23 mouse cellular contexts compared by ENCODE assay signal in genomic region chr4:105690716-105691115, GRCm38 (mm10).
A peak's percentile ranks its signal among the peaks of the same experiment; 100 is the strongest.
DNase-seq lines count a peak whose midpoint lies in the region; ATAC-seq and TF ChIP-seq lines count a peak whose summit lies in the region.
"Had no signal": no experiment of that assay in that cellular context is flagged by ENCODE, and none has a peak within 500 bp of the region (broad histone marks: within the 10 kb centered on the region; RNA-seq: fewer than 3 reads in every experiment).

No protein-coding gene starts in this region.

- no peak overlapping the region for H3K4me3 ChIP-seq in embryonic facial prominence, embryonic 14.5 days (ENCODE audit: low read depth, low read length)
- no peak overlapping the region for H3K4me3 ChIP-seq in embryonic facial prominence, embryonic 10.5 days
- peak overlapping the region; percentile 21 for H3K4me3 ChIP-seq in megakaryocyte, embryonic 14.5 days (replicated peaks)
- no peak overlapping the region for H3K4me3 ChIP-seq in myocyte
- no peak overlapping the region for H3K4me3 ChIP-seq in hindbrain, postnatal 0 days (ENCODE audit: low read length)
- H3K4me3 ChIP-seq: embryonic facial prominence, embryonic 13.5 days; forebrain, embryonic 13.5 days; forebrain, embryonic 15.5 days had no signal

- H3K27ac ChIP-seq in embryonic facial prominence, embryonic 14.5 days (replicated peaks; ENCODE audit: low read depth, low read length), result 0 out of 2 replicates have a peak overlapping the region, but pooled peaks have one; percentile 1
- no peak overlapping the region for H3K27ac ChIP-seq in embryonic facial prominence, embryonic 10.5 days (replicated peaks)
- H3K27ac ChIP-seq in hindbrain, postnatal 0 days, result no peak overlapping the region
- H3K27ac ChIP-seq: embryonic facial prominence, embryonic 13.5 days; forebrain, embryonic 13.5 days; forebrain, embryonic 15.5 days had no signal

- H3K9me3 ChIP-seq in embryonic facial prominence, embryonic 14.5 days (ENCODE audit: control insufficient read depth, low read length), result no peaks in the 10 kb centered on the region
- no peaks in the 10 kb centered on the region for H3K9me3 ChIP-seq in embryonic facial prominence, embryonic 10.5 days
- H3K9me3 ChIP-seq in megakaryocyte, embryonic 14.5 days, result no peaks in the 10 kb centered on the region
- no peaks in the 10 kb centered on the region for H3K9me3 ChIP-seq in hindbrain, postnatal 0 days (ENCODE audit: low read length)
- H3K9me3 ChIP-seq: embryonic facial prominence, embryonic 13.5 days; forebrain, embryonic 13.5 days; forebrain, embryonic 15.5 days had no signal

- no peak for TF ChIP-seq CTCF in hindbrain, postnatal 0 days (IDR thresholded peaks at IDR 0.05; ENCODE audit: low read depth)

- WGBS in embryonic facial prominence, embryonic 14.5 days, result 44% methylated on average over 3 of the region's 3 CpGs
- WGBS in embryonic facial prominence, embryonic 10.5 days, result 67% methylated on average over 3 of the region's 3 CpGs
- 43% methylated on average over 3 of the region's 3 CpGs for WGBS in hindbrain, postnatal 0 days

- no peak for DNase-seq in embryonic facial prominence, embryonic 14.5 days (ENCODE audit: low spot score)
- no peak for DNase-seq in embryonic facial prominence, embryonic 10.5 days (ENCODE audit: low spot score)
- DNase-seq in ZHBTc4 (ENCODE audit: low read depth, low spot score), result peak; percentile 71
- no peak for DNase-seq in testis, postnatal 10 days (ENCODE audit: low spot score)
- DNase-seq in hindbrain, postnatal 0 days (ENCODE audit: low spot score), result no peak
- DNase-seq: adrenal gland, adult 2 months; adrenal gland, postnatal 10 days; adrenal gland, postnatal 25 days; B cell, adult 2 months; cerebellum, adult 11 months; cerebellum, adult 18-20 months; cerebellum, adult 8-10 months; cerebellum, adult 9-11 months; cerebellum, postnatal 14 days; cerebellum, postnatal 36 days; forebrain, postnatal 0 days had no signal

- no peak overlapping the region for H3ac ChIP-seq in myocyte (ENCODE audit: control insufficient read depth, insufficient read length)

- no peaks in the 10 kb centered on the region for H3K36me3 ChIP-seq in embryonic facial prominence, embryonic 14.5 days (ENCODE audit: control insufficient read depth, insufficient read depth, low read length)
- H3K36me3 ChIP-seq in embryonic facial prominence, embryonic 10.5 days (replicated peaks), result no peaks in the 10 kb centered on the region
- no peaks in the 10 kb centered on the region for H3K36me3 ChIP-seq in megakaryocyte, embryonic 14.5 days (replicated peaks; ENCODE audit: low read length)
- H3K36me3 ChIP-seq in myocyte (ENCODE audit: control insufficient read depth, insufficient read depth), result no peaks in the 10 kb centered on the region
- H3K36me3 ChIP-seq in hindbrain, postnatal 0 days (ENCODE audit: insufficient read depth, low read length), result no peaks in the 10 kb centered on the region
- H3K36me3 ChIP-seq: embryonic facial prominence, embryonic 13.5 days; forebrain, embryonic 15.5 days had no signal

- no peaks in the 10 kb centered on the region for H3K27me3 ChIP-seq in embryonic facial prominence, embryonic 14.5 days (replicated peaks; ENCODE audit: control insufficient read depth, insufficient read depth, low read length)
- no peaks in the 10 kb centered on the region for H3K27me3 ChIP-seq in embryonic facial prominence, embryonic 10.5 days (replicated peaks; ENCODE audit: low read depth, poor library complexity, severe bottlenecking)
- H3K27me3 ChIP-seq in megakaryocyte, embryonic 14.5 days (replicated peaks), result peaks cover 14% of the 10 kb centered on the region
- H3K27me3 ChIP-seq in myocyte (ENCODE audit: control insufficient read depth, insufficient read depth, insufficient read length), result no peaks in the 10 kb centered on the region
- no peaks in the 10 kb centered on the region for H3K27me3 ChIP-seq in hindbrain, postnatal 0 days (ENCODE audit: insufficient read depth, low read length)
- H3K27me3 ChIP-seq: embryonic facial prominence, embryonic 13.5 days; forebrain, embryonic 13.5 days; forebrain, embryonic 15.5 days had no signal

- no peaks in the 10 kb centered on the region for H3K79me2 ChIP-seq in myocyte (ENCODE audit: control insufficient read depth, insufficient read depth)

- H3K4me1 ChIP-seq in embryonic facial prominence, embryonic 14.5 days (ENCODE audit: control insufficient read depth, insufficient read depth, low read length), result peaks cover 15% of the 10 kb centered on the region; the same call in 1 of the 2 replicates
- H3K4me1 ChIP-seq in embryonic facial prominence, embryonic 10.5 days, result peaks cover 17% of the 10 kb centered on the region
- peaks cover 24% of the 10 kb centered on the region for H3K4me1 ChIP-seq in megakaryocyte, embryonic 14.5 days
- no peaks in the 10 kb centered on the region for H3K4me1 ChIP-seq in hindbrain, postnatal 0 days (ENCODE audit: insufficient read depth, low read length)
- H3K4me1 ChIP-seq: forebrain, embryonic 13.5 days; forebrain, embryonic 15.5 days had no signal

- no peak overlapping the region for H3K4me2 ChIP-seq in embryonic facial prominence, embryonic 14.5 days (ENCODE audit: low read depth, low read length)
- peak overlapping the region; percentile 25 for H3K4me2 ChIP-seq in myocyte (ENCODE audit: low read depth)
- H3K4me2 ChIP-seq in hindbrain, postnatal 0 days (ENCODE audit: low read depth, low read length), result no peak overlapping the region
- H3K4me2 ChIP-seq: embryonic facial prominence, embryonic 13.5 days; forebrain, embryonic 13.5 days; forebrain, embryonic 15.5 days had no signal

- no peak overlapping the region for H3K9ac ChIP-seq in embryonic facial prominence, embryonic 14.5 days (ENCODE audit: low read depth, low read length)
- H3K9ac ChIP-seq in hindbrain, postnatal 0 days (replicated peaks; ENCODE audit: low read length), result no peak overlapping the region
- H3K9ac ChIP-seq: embryonic facial prominence, embryonic 13.5 days; forebrain, embryonic 13.5 days; forebrain, embryonic 15.5 days; forebrain, postnatal 0 days had no signal

- no peak for ATAC-seq in embryonic facial prominence, embryonic 14.5 days (ENCODE audit: low read depth)
- ATAC-seq in megakaryocyte, adult 5-6 weeks (ENCODE audit: poor library complexity, severe bottlenecking), result no peak
- ATAC-seq in hindbrain, postnatal 0 days, result no peak
- ATAC-seq: CD4-positive, CD25-positive, alpha-beta regulatory T cell, adult 4 months; forebrain, embryonic 13.5 days; forebrain, embryonic 15.5 days; forebrain, postnatal 0 days had no signal

- TF ChIP-seq POLR2A in myocyte (IDR thresholded peaks at IDR 0.05; ENCODE audit: insufficient read length, low read depth), result no peak

TF ChIP-seq in myocyte, 11 proteins besides CTCF, POLR2A, EP300 and RAD21:
- TF ChIP-seq USF1 (IDR thresholded peaks at IDR 0.05; ENCODE audit: low read depth) (no peak), POLR2AphosphoS2 (IDR thresholded peaks at IDR 0.05; ENCODE audit: insufficient read length, low read depth) (no peak), CEBPB (IDR thresholded peaks at IDR 0.05; ENCODE audit: insufficient read depth, poor library complexity, severe bottlenecking) (no peak), E2F4 (IDR thresholded peaks at IDR 0.05; ENCODE audit: insufficient read depth) (no peak), MAX (IDR thresholded peaks at IDR 0.05; ENCODE audit: low read depth) (no peak), MYOG (IDR thresholded peaks at IDR 0.05; ENCODE audit: control insufficient read depth in 1 of 3, insufficient read depth in 1 of 3, insufficient read length in 2 of 3, low read depth in 2 of 3) (no peak), SRF (IDR thresholded peaks at IDR 0.05; ENCODE audit: control insufficient read depth, insufficient read length, low read depth) (no peak), MYOD1 (IDR thresholded peaks at IDR 0.05; ENCODE audit: control insufficient read depth in 1 of 3, insufficient read length in 2 of 3, low read depth in 2 of 3) (no peak), TCF3 (IDR thresholded peaks at IDR 0.05; ENCODE audit: insufficient read length, low read depth) (no peak), REST (IDR thresholded peaks at IDR 0.05; ENCODE audit: insufficient read depth, insufficient read length) (no peak), TCF12 (IDR thresholded peaks at IDR 0.05; ENCODE audit: insufficient read depth, poor library complexity, severe bottlenecking) (no peak)
